Mouse (Mus musculus): Measurements from ENCODE around the gene Gfpt1. TPM values are rescaled to one million over a fixed set of nuclear protein-coding genes. Genes with fewer than 3 reads are reported as not detected.
"Not testable (repeated sequence)": the region's sequence is repeated elsewhere in the genome, so short reads cannot be mapped to it uniquely, and the experiment has no call there.

Gfpt1 gene
- total and polyA plus RNA-seq, 2 experiments from 2014 or later, result 6.7 to 10.0 TPM

DNA sequence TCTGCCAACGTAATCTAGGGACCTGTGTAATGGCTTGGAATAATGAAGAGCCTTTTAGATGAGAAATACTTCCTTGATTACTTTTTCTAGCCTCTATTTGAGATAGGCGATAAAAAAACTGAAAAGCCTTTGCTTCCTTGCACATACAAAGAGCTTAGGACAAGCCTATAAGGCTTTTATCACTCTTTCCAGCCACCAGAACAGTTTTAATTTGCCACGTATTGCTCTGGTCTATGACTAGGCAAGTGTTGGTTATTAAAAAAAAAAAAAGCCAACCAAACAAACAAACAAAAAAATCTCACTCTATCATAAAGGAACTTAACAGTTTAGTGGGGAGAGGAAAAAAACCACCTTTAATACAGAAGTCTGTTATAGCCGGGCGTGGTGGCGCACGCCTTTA lies 1.2 kb upstream of the Gfpt1 start:
- 89% methylated on average over 7 of the region's 7 CpGs for WGBS
- Histone ChIP-seq H3K36me3 (replicated peaks; ENCODE audit: control insufficient read depth, insufficient read depth, low read length) (no peaks in the 10 kb centered on the region), H3K9me3 (replicated peaks; ENCODE audit: control insufficient read depth, low read length) (no peaks in the 10 kb centered on the region), H3K4me2 (ENCODE audit: low read depth, low read length) (no peak overlapping the region), H3K9ac (replicated peaks; ENCODE audit: low read depth, low read length) (no peak overlapping the region), H3K27ac (ENCODE audit: low read depth) (peak overlapping the region; percentile 39; the same call in 1 of the 2 replicates), H3K4me3 (ENCODE audit: low read depth, low read length) (peak overlapping the region; percentile 70; the same call in 1 of the 2 replicates), H3K27me3 (ENCODE audit: control insufficient read depth, insufficient read depth, low read length) (no peaks in the 10 kb centered on the region), H3K4me1 (ENCODE audit: control insufficient read depth, insufficient read depth) (peaks cover 8% of the 10 kb centered on the region; the same call in 1 of the 2 replicates)
- ATAC-seq (ENCODE audit: insufficient read depth, low read depth) (no peak), DNase-seq (ENCODE audit: low spot score) (no peak)
- TF ChIP-seq EP300 (IDR thresholded peaks at IDR 0.05; ENCODE audit: low read depth) (no peak), CTCF (IDR thresholded peaks at IDR 0.05; ENCODE audit: low read depth) (no peak)

- no peak for DNase-seq (ENCODE audit: low spot score)
- Histone ChIP-seq H3K4me3 (ENCODE audit: low read depth, low read length) (peak overlapping the region; percentile 70), H3K4me2 (ENCODE audit: low read depth, low read length) (peak overlapping the region; percentile 75), H3K9me3 (replicated peaks; ENCODE audit: control insufficient read depth, low read length) (no peaks in the 10 kb centered on the region), H3K27ac (ENCODE audit: low read depth) (peak overlapping the region; percentile 99), H3K27me3 (ENCODE audit: control insufficient read depth, insufficient read depth, low read length) (no peaks in the 10 kb centered on the region), H3K36me3 (replicated peaks; ENCODE audit: control insufficient read depth, insufficient read depth, low read length) (no peaks in the 10 kb centered on the region), H3K4me1 (ENCODE audit: control insufficient read depth, insufficient read depth) (peaks cover 8% of the 10 kb centered on the region; the same call in 1 of the 2 replicates), H3K9ac (replicated peaks; ENCODE audit: low read depth, low read length) (peak overlapping the region; percentile 78)
- no peak; the same call in 1 of the 2 replicates for ATAC-seq (ENCODE audit: insufficient read depth, low read depth)
- under 1% methylated on average over 11 of the region's 11 CpGs for WGBS
- TF ChIP-seq CTCF (IDR thresholded peaks at IDR 0.05; ENCODE audit: low read depth) (no peak), EP300 (IDR thresholded peaks at IDR 0.05; ENCODE audit: low read depth) (no peak)
Observed at GRCm38 (mm10) chr6:87042004-87042336, 676 bp upstream of the Gfpt1 start.

DNA sequence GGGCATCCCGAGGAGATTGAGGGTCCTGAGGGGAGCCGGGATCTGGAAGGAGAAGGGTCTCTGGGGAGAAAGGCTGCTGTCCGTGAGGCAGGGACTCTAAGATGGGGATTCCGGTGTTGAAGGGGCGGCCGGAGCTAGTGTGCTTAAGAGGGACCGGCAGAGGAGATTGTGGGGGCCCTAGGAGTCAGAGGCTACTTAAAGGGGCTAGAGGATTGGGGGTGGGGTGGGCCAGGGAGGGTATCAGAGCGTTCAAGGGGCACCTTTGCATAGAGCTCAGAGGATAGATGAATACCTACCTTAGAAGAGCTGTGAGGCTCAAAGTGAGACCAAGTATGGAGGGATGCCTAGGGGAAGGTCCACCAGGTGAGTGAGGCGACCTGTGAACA lies 478 bp downstream of the Gfpt1 start:
- peaks cover 8% of the 10 kb centered on the region; the same call in 1 of the 2 replicates for H3K4me1 ChIP-seq (ENCODE audit: control insufficient read depth, insufficient read depth)
- ATAC-seq (ENCODE audit: insufficient read depth, low read depth) (no peak; the same call in 1 of the 2 replicates), DNase-seq (ENCODE audit: low spot score) (peak; percentile 30)
- peak overlapping the region; percentile 63 for H3K27ac ChIP-seq (ENCODE audit: low read depth)
- H3K9me3 ChIP-seq (replicated peaks; ENCODE audit: control insufficient read depth, low read length), result no peaks in the 10 kb centered on the region
- H3K4me2 ChIP-seq (ENCODE audit: low read depth, low read length), result peak overlapping the region; percentile 75
- H3K9ac ChIP-seq (replicated peaks; ENCODE audit: low read depth, low read length), result peak overlapping the region; percentile 78
- H3K36me3 ChIP-seq (replicated peaks; ENCODE audit: control insufficient read depth, insufficient read depth, low read length), result no peaks in the 10 kb centered on the region
- no peaks in the 10 kb centered on the region for H3K27me3 ChIP-seq (ENCODE audit: control insufficient read depth, insufficient read depth, low read length)
- peak overlapping the region; percentile 70 for H3K4me3 ChIP-seq (ENCODE audit: low read depth, low read length)
- TF ChIP-seq CTCF (IDR thresholded peaks at IDR 0.05; ENCODE audit: low read depth), result no peak
- TF ChIP-seq EP300 (IDR thresholded peaks at IDR 0.05; ENCODE audit: low read depth), result no peak
- 2% methylated on average over 9 of the region's 9 CpGs for WGBS

DNA sequence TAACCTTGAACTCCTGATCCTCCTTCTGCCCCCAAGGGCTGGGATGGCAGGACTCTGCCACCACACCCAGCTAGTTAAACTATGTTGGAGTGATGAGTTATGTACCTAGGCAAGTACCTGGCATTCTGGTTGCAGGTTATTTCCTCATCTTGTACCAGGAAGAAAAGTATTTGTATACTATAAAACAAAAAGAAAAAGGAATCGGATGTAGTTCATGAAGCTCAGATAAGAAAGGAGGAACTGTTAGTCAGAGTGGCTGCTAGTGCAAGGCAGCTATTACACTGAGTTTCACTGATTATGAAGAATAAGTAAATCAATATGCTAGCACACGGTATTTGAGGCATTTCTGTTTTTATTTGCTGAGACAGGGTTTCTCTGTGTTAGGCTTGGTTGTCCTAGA lies 2.2 kb downstream of the Gfpt1 start:
- 66% methylated on average over 2 of the region's 2 CpGs for WGBS
- H3K4me2 ChIP-seq (ENCODE audit: low read depth, low read length), result no peak overlapping the region

DNA sequence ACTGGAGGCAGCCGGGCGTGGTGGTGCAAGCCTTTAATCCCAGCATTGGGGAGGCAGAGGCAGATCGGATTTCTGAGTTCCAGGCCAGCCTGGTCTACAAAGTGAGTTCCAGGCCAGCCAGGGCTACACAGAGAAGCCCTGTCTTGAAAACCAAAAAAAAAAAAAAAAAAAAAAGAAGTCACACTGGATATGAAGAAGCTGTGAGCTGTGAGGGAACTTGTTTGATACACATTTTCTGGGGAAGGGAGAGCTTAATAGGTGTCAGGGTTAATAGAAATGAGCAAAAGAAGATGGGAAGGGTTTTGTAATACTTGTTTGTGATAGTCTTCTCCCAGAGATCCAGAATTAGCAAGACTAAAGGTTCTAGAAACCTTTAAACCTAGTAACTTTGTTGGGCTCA lies 2.9 kb downstream of the Gfpt1 start:
- Histone ChIP-seq H3K4me2 (ENCODE audit: low read depth, low read length) (no peak overlapping the region), H3K4me3 (ENCODE audit: low read depth, low read length) (no peak overlapping the region), H3K9ac (replicated peaks; ENCODE audit: low read depth, low read length) (no peak overlapping the region), H3K27me3 (ENCODE audit: control insufficient read depth, insufficient read depth, low read length) (no peaks in the 10 kb centered on the region), H3K27ac (ENCODE audit: low read depth) (no peak overlapping the region), H3K36me3 (replicated peaks; ENCODE audit: control insufficient read depth, insufficient read depth, low read length) (0 out of 2 replicates have a peak, but pooled peaks cover 6% of the 10 kb centered on the region), H3K4me1 (ENCODE audit: control insufficient read depth, insufficient read depth) (peaks cover 8% of the 10 kb centered on the region; the same call in 1 of the 2 replicates), H3K9me3 (replicated peaks; ENCODE audit: control insufficient read depth, low read length) (no peaks in the 10 kb centered on the region)
- TF ChIP-seq CTCF (IDR thresholded peaks at IDR 0.05; ENCODE audit: low read depth) (no peak), EP300 (IDR thresholded peaks at IDR 0.05; ENCODE audit: low read depth) (no peak)
- DNase-seq (ENCODE audit: low spot score), result no peak
- no peak for ATAC-seq (ENCODE audit: insufficient read depth, low read depth)
- WGBS, result 85% methylated on average over 3 of the region's 3 CpGs

More for the DNA sequence above, 2.2 kb downstream of the Gfpt1 start:
- H3K4me3 ChIP-seq (ENCODE audit: low read depth, low read length), result no peak overlapping the region
- no peak overlapping the region for H3K9ac ChIP-seq (replicated peaks; ENCODE audit: low read depth, low read length)
- H3K36me3 ChIP-seq (replicated peaks; ENCODE audit: control insufficient read depth, insufficient read depth, low read length), result 0 out of 2 replicates have a peak, but pooled peaks cover 6% of the 10 kb centered on the region
- H3K9me3 ChIP-seq (replicated peaks; ENCODE audit: control insufficient read depth, low read length), result no peaks in the 10 kb centered on the region
- ATAC-seq (ENCODE audit: insufficient read depth, low read depth) (no peak), DNase-seq (ENCODE audit: low spot score) (no peak)
- H3K27ac ChIP-seq (ENCODE audit: low read depth), result no peak overlapping the region
- TF ChIP-seq EP300 (IDR thresholded peaks at IDR 0.05; ENCODE audit: low read depth) (no peak), CTCF (IDR thresholded peaks at IDR 0.05; ENCODE audit: low read depth) (no peak)
- H3K27me3 ChIP-seq (ENCODE audit: control insufficient read depth, insufficient read depth, low read length), result no peaks in the 10 kb centered on the region
- H3K4me1 ChIP-seq (ENCODE audit: control insufficient read depth, insufficient read depth), result peaks cover 8% of the 10 kb centered on the region; the same call in 1 of the 2 replicates

GRCm38 (mm10) chr6:87048712-87049111 lies 6.1 kb downstream of the Gfpt1 start:
- not testable (repeated sequence) for H3K4me3 ChIP-seq (ENCODE audit: low read depth, low read length); H3K27ac ChIP-seq (ENCODE audit: low read depth); ATAC-seq (ENCODE audit: insufficient read depth, low read depth); H3K27me3 ChIP-seq (ENCODE audit: control insufficient read depth, insufficient read depth, low read length); DNase-seq (ENCODE audit: low spot score); H3K4me2 ChIP-seq (ENCODE audit: low read depth, low read length); H3K9ac ChIP-seq (replicated peaks; ENCODE audit: low read depth, low read length); H3K9me3 ChIP-seq (replicated peaks; ENCODE audit: control insufficient read depth, low read length); H3K4me1 ChIP-seq (ENCODE audit: control insufficient read depth, insufficient read depth)
- WGBS, result 93% methylated on average over 7 of the region's 7 CpGs
- peaks cover 29% of the 10 kb centered on the region for H3K36me3 ChIP-seq (replicated peaks; ENCODE audit: control insufficient read depth, insufficient read depth, low read length)

All from heart, postnatal 0 days (tissue).